Mouse (Mus musculus) liver, adult 2 months (tissue): Measurements from ENCODE around the gene Taok1. TPM values are rescaled to one million over a fixed set of nuclear protein-coding genes. Genes with fewer than 3 reads are reported as not detected.

Experiments
- DNase-seq: peaks from one replicate; pipeline ENCODE4 v3.0.0-alpha.2; 2011; ENCODE audit warnings: low read depth, low spot score; ENCODE audit errors: extremely low read depth
- H3K27ac ChIP-seq: fragments of 200-500 bp; replicated peaks from 2 replicates; pipeline ENCODE4 v1.5.1; 2012; ENCODE audit warnings: low read depth, mild to moderate bottlenecking, control low read depth, inconsistent platforms, low read length; ENCODE audit not compliant: insufficient read depth
- H3K27me3 ChIP-seq: fragments of 200-500 bp; 2 replicates; pipeline ENCODE4 v1.6.1; 2012; ENCODE audit warnings: mild to moderate bottlenecking, moderate library complexity, low read length, inconsistent platforms; ENCODE audit not compliant: control insufficient read depth, insufficient read depth
- H3K36me3 ChIP-seq: fragments of 200-500 bp; 2 replicates; pipeline ENCODE4 v1.6.1; 2012; ENCODE audit warnings: low read length, inconsistent platforms; ENCODE audit not compliant: control insufficient read depth, insufficient read depth
- H3K4me1 ChIP-seq: fragments of 200-500 bp; 2 replicates; pipeline ENCODE4 v1.6.1; 2011; ENCODE audit warnings: low read length; ENCODE audit not compliant: control insufficient read depth, insufficient read depth
- H3K4me3 ChIP-seq: fragments of 200-500 bp; 2 replicates; pipeline ENCODE4 v1.5.1; 2011; ENCODE audit warnings: low read depth, mild to moderate bottlenecking, control low read depth, low read length, moderate library complexity; ENCODE audit not compliant: insufficient read depth
- H3K79me2 ChIP-seq: fragments of 200-500 bp; 2 replicates; pipeline ENCODE4 v1.6.1; 2012; ENCODE audit warnings: inconsistent platforms, mild to moderate bottlenecking, low read length, moderate library complexity; ENCODE audit not compliant: control insufficient read depth, insufficient read depth
- H3K9ac ChIP-seq: fragments of 200-500 bp; 2 replicates; pipeline ENCODE4 v1.6.1; 2012; ENCODE audit warnings: low read depth, mild to moderate bottlenecking, control low read depth, inconsistent platforms, low read length
- CTCF ChIP-seq: fragments of 200-500 bp; IDR thresholded peaks from 2 replicates; pipeline ENCODE4 v1.5.1; 2011; ENCODE audit warnings: low read depth, low read length, control low read depth
- POLR2A ChIP-seq: fragments of 200-500 bp; IDR thresholded peaks from 2 replicates; pipeline ENCODE4 v1.6.1; 2011; ENCODE audit warnings: low read length, control low read depth; ENCODE audit not compliant: insufficient read depth; ENCODE audit errors: extremely low read depth
- WGBS: fragments of 180-500 bp; shearing (Covaris S2); methylation state at CpG from one replicate; pipeline ENCODE4 v1.1.7; 2018; 5-methylcytosine and 5-hydroxymethylcytosine counted together
- polyA plus RNA-seq: library from polyadenylated mRNA; depleted of rRNA; stranded (reverse); fragments of >200 nt; gene quantifications from 2 replicates; pipeline ENCODE4 v1.2.3, GENCODE M21; 2012
- total RNA-seq: library from RNA; depleted of rRNA; stranded (reverse); fragments of >200 nt; gene quantifications from 2 replicates; pipeline ENCODE4 v1.2.3, GENCODE M21; 2014

Gene Taok1
- total and polyA plus RNA-seq, 2 experiments, result 2.5 to 24.6 TPM

DNA sequence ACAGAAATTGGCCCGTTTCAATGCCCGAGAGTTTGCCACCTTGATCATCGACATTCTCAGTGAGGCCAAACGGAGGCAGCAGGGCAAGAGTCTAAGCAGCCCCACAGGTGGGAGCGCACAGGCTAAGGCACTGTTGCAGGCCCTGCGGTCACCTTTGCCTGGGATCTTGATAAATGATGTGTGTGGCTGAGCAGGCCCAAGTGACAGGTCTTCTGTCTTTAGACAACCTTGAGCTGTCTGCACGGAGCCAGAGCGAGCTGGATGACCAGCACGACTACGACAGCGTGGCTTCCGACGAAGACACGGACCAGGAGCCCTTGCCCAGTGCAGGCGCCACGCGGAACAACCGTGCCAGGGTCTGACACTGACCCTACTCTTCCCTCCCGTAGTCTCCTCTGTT lies 103.2 kb downstream of the Taok1 start:
- Histone ChIP-seq H3K36me3 (no peaks in the 10 kb centered on the region), H3K27ac (no peak overlapping the region), H3K79me2 (no peaks in the 10 kb centered on the region), H3K27me3 (no peaks in the 10 kb centered on the region), H3K4me1 (peaks cover 3% of the 10 kb centered on the region; the same call in 1 of the 2 replicates), H3K4me3 (no peak overlapping the region), H3K9ac (no peak overlapping the region)
- 95% methylated on average over 19 of the region's 19 CpGs for WGBS
- TF ChIP-seq POLR2A (no peak), CTCF (no peak)
- DNase-seq, result no peak

DNA sequence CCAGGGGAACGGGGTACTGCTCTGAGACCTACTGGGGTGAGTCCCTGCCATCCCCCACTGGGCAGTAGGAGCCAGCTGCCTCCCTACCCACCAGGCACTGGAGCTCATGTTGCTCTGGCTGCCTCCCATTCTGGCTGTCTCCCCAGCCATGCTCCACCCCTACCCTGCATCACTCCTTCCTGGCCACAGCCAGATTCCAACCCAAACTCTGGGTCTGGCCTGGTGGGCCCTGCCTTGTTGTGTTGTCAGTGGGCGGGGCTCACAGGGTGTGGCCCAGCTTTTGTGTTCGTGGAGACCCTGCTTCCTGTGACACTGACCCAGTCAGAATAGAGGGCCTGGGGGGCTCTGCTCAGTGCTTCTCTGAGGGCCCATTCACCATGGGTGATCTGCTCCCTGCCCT lies 104.1 kb downstream of the Taok1 start:
- TF ChIP-seq CTCF (no peak), POLR2A (no peak)
- no peak for DNase-seq
- Histone ChIP-seq H3K27ac (no peak overlapping the region), H3K36me3 (no peaks in the 10 kb centered on the region), H3K9ac (no peak overlapping the region), H3K27me3 (no peaks in the 10 kb centered on the region), H3K79me2 (no peaks in the 10 kb centered on the region), H3K4me3 (no peak overlapping the region), H3K4me1 (peaks cover 3% of the 10 kb centered on the region; the same call in 1 of the 2 replicates)
- 81% methylated on average over 3 of the region's 3 CpGs for WGBS

DNA sequence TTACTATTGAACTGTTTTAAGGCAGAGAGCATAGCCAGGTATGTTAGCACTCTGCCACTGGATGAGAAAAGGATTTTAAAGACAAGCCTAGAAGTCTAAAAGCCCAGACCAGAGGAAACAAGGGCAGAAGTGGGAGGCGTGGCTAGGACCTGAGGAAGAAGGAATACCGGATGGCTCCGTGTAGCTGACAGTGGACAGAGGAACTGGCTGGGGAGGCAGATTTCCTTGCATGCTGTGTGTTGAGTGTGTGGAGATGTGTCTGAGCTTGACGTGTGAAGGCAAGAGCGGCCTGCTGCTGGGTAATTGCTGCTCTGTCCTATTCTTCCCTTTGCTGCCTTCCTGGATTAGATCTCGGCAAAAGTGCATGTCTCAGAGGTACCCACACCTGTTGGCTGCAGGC lies 105.1 kb downstream of the Taok1 start:
- H3K79me2 ChIP-seq, result 0 out of 2 replicates have a peak, but pooled peaks cover 3% of the 10 kb centered on the region
- WGBS, result 91% methylated on average over 6 of the region's 6 CpGs
- H3K36me3 ChIP-seq, result no peaks in the 10 kb centered on the region
- no peaks in the 10 kb centered on the region for H3K27me3 ChIP-seq
- TF ChIP-seq CTCF (no peak), POLR2A (no peak)
- H3K27ac ChIP-seq, result no peak overlapping the region
- H3K4me1 ChIP-seq, result no peaks in the 10 kb centered on the region
- DNase-seq, result no peak
- H3K4me3 ChIP-seq, result no peak overlapping the region
- H3K9ac ChIP-seq, result no peak overlapping the region

DNA sequence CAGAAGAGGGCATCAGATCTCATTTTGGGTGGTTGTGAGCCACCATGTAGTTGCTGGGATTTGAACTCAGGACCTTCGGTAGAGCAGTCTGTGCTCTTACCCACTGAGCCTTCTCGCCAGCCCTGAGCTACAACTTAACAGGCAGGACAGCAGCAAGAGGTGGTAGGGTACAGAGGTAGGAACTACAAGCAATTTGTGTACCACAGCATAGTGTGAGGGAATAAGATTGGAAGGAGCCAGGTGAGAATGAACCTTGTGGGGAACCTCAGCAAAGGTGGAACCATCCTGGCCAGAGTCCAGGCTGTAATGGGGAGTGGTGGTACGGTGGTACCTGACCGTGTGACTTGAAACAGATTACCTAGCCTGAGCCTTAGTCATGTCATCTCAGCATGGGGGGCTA lies 105.6 kb downstream of the Taok1 start:
- H3K27ac ChIP-seq, result no peak overlapping the region
- H3K4me1 ChIP-seq, result no peaks in the 10 kb centered on the region
- no peaks in the 10 kb centered on the region for H3K36me3 ChIP-seq
- no peak overlapping the region for H3K9ac ChIP-seq
- 91% methylated on average over 4 of the region's 4 CpGs for WGBS
- H3K79me2 ChIP-seq, result peaks cover 6% of the 10 kb centered on the region; the same call in 1 of the 2 replicates
- H3K27me3 ChIP-seq, result no peaks in the 10 kb centered on the region
- TF ChIP-seq CTCF (no peak), POLR2A (no peak)
- no peak for DNase-seq
- H3K4me3 ChIP-seq, result no peak overlapping the region

DNA sequence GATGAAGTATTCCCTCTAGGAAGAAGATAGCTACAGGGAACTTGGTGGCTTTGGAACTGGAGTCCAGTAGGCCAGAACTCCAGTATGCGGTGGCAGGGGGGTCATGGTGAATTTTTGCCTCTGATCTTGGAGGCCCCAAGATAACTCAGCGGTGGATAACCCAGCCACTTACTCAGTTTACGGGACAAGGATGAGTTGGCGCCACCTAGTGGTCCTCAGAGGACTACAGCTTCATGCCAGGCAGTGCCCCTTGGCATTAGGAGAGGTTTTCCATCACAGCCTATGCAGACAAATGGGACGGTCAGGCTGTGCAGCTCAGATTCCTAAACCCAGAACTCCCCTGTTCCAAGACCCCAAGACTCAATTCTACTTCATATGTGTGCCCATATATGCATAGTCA lies 106.2 kb downstream of the Taok1 start:
- Histone ChIP-seq H3K4me1 (no peaks in the 10 kb centered on the region), H3K27me3 (no peaks in the 10 kb centered on the region), H3K79me2 (peaks cover 7% of the 10 kb centered on the region; the same call in 1 of the 2 replicates), H3K27ac (no peak overlapping the region), H3K4me3 (no peak overlapping the region), H3K36me3 (no peaks in the 10 kb centered on the region), H3K9ac (no peak overlapping the region)
- no peak for TF ChIP-seq POLR2A
- peak; percentile 91 for TF ChIP-seq CTCF
- peak; percentile 63 for DNase-seq
- WGBS, result 22% methylated on average over 5 of the region's 5 CpGs

DNA sequence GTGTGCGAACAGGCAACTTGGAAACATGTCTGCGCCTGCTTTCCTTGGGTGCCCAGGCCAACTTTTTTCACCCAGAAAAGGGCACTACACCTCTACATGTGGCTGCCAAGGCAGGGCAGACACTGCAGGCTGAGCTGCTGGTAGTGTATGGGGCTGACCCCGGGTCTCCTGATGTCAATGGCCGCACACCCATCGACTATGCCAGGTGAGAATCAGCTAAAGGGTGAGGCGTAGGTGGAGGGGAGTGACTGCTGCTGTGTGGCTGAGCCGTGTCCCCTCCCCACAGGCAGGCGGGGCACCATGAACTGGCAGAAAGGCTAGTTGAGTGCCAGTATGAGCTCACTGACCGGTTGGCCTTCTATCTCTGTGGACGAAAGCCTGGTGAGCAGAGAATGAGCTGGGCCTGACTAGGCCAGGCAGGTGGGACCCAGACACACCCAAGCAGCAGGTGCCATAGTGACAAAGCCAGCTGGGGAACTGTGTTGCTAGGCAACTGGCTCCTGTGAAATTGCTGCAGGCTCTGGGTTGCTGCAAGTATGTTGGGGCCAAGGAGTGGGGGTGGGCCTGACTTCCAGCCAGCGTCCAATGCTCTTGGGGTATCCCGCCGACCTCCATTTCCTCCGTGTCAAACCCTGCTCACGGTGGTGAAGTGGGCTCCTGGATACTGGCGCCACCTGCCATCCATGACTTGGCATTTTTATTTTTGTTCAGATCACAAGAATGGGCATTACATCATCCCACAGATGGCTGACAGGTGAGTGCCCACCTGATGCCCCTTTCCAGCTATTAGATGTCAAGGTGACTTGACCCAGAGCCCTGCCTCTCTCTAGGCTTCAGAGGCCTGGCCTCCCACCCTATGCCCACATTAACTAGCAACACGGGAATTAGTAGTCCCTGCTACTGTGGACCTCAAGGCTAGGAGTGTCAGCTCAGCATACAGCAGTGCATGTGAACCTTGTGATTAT lies 107.0 kb downstream of the Taok1 start:
- Histone ChIP-seq H3K36me3 (no peaks in the 10 kb centered on the region), H3K4me3 (no peak overlapping the region), H3K79me2 (peaks cover 9% of the 10 kb centered on the region; the same call in 1 of the 2 replicates), H3K9ac (no peak overlapping the region), H3K4me1 (peaks cover 1% of the 10 kb centered on the region; the same call in 1 of the 2 replicates), H3K27ac (no peak overlapping the region), H3K27me3 (no peaks in the 10 kb centered on the region)
- 87% methylated on average over 17 of the region's 17 CpGs for WGBS
- TF ChIP-seq POLR2A, result no peak
- TF ChIP-seq CTCF, result no peak
- no peak for DNase-seq
